Mouse (Mus musculus): ENCODE data around the gene Fabp3. TPM values are rescaled to one million over a fixed set of nuclear protein-coding genes. Genes with fewer than 3 reads are reported as not detected.

Fabp3 gene
- polyA plus RNA-seq, 1 experiment from 2014 or later, result 7.1 TPM

GRCm38 (mm10) chr4:130286531-130286930 lies 21.9 kb upstream of the Fabp3 start:
- no peak for TF ChIP-seq CTCF (IDR thresholded peaks at IDR 0.05; ENCODE audit: low read depth)
- H3K27ac ChIP-seq (ENCODE audit: low read depth, low read length), result no peak overlapping the region
- H3K4me1 ChIP-seq (replicated peaks; ENCODE audit: control insufficient read depth, insufficient read depth, low read length), result no peaks in the 10 kb centered on the region
- H3K36me3 ChIP-seq (ENCODE audit: control insufficient read depth, insufficient read depth), result no peaks in the 10 kb centered on the region
- H3K27me3 ChIP-seq (replicated peaks; ENCODE audit: control insufficient read depth, insufficient read depth, low read length), result 0 out of 2 replicates have a peak, but pooled peaks cover 3% of the 10 kb centered on the region
- H3K4me2 ChIP-seq (replicated peaks; ENCODE audit: low read depth), result no peak overlapping the region
- no peaks in the 10 kb centered on the region for H3K9me3 ChIP-seq (ENCODE audit: control insufficient read depth)
- WGBS, result 49% methylated on average over 3 of the region's 3 CpGs
- ATAC-seq, result no peak
- no peak overlapping the region for H3K9ac ChIP-seq (ENCODE audit: low read depth, low read length)
- H3K4me3 ChIP-seq (ENCODE audit: low read depth, low read length), result no peak overlapping the region

GRCm38 (mm10) chr4:130289824-130290223 lies 18.6 kb upstream of the Fabp3 start:
- Histone ChIP-seq H3K27ac (ENCODE audit: low read depth, low read length) (no peak overlapping the region), H3K27me3 (replicated peaks; ENCODE audit: control insufficient read depth, insufficient read depth, low read length) (no peaks in the 10 kb centered on the region), H3K4me2 (replicated peaks; ENCODE audit: low read depth) (no peak overlapping the region), H3K36me3 (ENCODE audit: control insufficient read depth, insufficient read depth) (no peaks in the 10 kb centered on the region), H3K9me3 (ENCODE audit: control insufficient read depth) (no peaks in the 10 kb centered on the region), H3K4me1 (replicated peaks; ENCODE audit: control insufficient read depth, insufficient read depth, low read length) (no peaks in the 10 kb centered on the region), H3K4me3 (ENCODE audit: low read depth, low read length) (no peak overlapping the region), H3K9ac (ENCODE audit: low read depth, low read length) (no peak overlapping the region)
- WGBS, result 65% methylated on average over 3 of the region's 3 CpGs
- ATAC-seq, result no peak
- no peak for TF ChIP-seq CTCF (IDR thresholded peaks at IDR 0.05; ENCODE audit: low read depth)

DNA sequence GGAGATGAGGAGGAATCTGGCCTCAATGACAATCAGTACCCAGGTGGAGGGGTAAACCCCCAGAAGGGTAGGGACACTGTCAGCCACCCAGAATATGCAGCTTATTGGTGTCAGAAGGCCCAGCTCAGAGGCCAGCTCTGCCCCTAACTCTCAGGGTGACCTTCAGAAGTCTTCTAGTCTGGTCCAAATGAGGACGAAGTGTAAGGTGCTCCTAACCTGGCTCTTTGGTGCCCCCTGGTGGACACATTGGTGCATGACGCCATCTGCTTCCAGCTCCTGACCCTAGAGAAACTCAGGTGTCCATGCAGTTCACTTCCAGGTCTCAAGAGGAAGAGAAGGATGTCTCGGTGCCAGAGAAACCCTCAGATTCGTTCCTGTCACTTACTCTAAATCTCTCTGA lies 16.1 kb upstream of the Fabp3 start:
- peak; percentile 44; the same call in 1 of the 2 replicates for ATAC-seq
- H3K4me3 ChIP-seq (ENCODE audit: low read depth, low read length), result no peak overlapping the region
- no peak overlapping the region for H3K9ac ChIP-seq (ENCODE audit: low read depth, low read length)
- WGBS, result 2% methylated on average over 4 of the region's 4 CpGs
- peak; percentile 98 for TF ChIP-seq CTCF (IDR thresholded peaks at IDR 0.05; ENCODE audit: low read depth)
- H3K9me3 ChIP-seq (ENCODE audit: control insufficient read depth), result no peaks in the 10 kb centered on the region
- H3K36me3 ChIP-seq (ENCODE audit: control insufficient read depth, insufficient read depth), result no peaks in the 10 kb centered on the region
- no peaks in the 10 kb centered on the region for H3K4me1 ChIP-seq (replicated peaks; ENCODE audit: control insufficient read depth, insufficient read depth, low read length)
- H3K27me3 ChIP-seq (replicated peaks; ENCODE audit: control insufficient read depth, insufficient read depth, low read length), result no peaks in the 10 kb centered on the region
- H3K4me2 ChIP-seq (replicated peaks; ENCODE audit: low read depth), result no peak overlapping the region
- no peak overlapping the region for H3K27ac ChIP-seq (ENCODE audit: low read depth, low read length)

DNA sequence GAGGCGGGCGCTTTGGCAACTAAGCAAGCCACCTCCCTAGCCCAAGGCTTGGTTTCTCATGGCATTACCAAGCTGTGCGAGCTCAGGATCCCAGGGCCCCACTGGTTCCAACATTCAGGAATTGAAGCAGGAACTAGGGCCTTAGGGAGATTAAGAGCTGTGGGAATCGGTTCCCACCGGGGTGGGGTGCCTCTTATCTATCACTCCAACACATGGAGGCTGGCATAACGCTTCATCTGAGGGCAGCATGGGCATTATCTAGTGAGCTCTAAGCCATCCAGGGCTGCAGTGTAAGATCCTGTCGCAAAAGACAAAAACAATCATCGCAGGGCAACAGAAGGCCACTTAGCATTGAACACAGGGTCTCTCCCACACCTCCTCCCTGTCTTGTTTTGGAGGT lies 13.9 kb upstream of the Fabp3 start:
- TF ChIP-seq CTCF (IDR thresholded peaks at IDR 0.05; ENCODE audit: low read depth), result no peak
- Histone ChIP-seq H3K4me1 (replicated peaks; ENCODE audit: control insufficient read depth, insufficient read depth, low read length) (no peaks in the 10 kb centered on the region), H3K4me3 (ENCODE audit: low read depth, low read length) (no peak overlapping the region), H3K36me3 (ENCODE audit: control insufficient read depth, insufficient read depth) (no peaks in the 10 kb centered on the region), H3K27ac (ENCODE audit: low read depth, low read length) (no peak overlapping the region), H3K9ac (ENCODE audit: low read depth, low read length) (no peak overlapping the region), H3K9me3 (ENCODE audit: control insufficient read depth) (no peaks in the 10 kb centered on the region), H3K27me3 (replicated peaks; ENCODE audit: control insufficient read depth, insufficient read depth, low read length) (no peaks in the 10 kb centered on the region), H3K4me2 (replicated peaks; ENCODE audit: low read depth) (no peak overlapping the region)
- WGBS, result 79% methylated on average over 8 of the region's 8 CpGs
- ATAC-seq, result no peak

DNA sequence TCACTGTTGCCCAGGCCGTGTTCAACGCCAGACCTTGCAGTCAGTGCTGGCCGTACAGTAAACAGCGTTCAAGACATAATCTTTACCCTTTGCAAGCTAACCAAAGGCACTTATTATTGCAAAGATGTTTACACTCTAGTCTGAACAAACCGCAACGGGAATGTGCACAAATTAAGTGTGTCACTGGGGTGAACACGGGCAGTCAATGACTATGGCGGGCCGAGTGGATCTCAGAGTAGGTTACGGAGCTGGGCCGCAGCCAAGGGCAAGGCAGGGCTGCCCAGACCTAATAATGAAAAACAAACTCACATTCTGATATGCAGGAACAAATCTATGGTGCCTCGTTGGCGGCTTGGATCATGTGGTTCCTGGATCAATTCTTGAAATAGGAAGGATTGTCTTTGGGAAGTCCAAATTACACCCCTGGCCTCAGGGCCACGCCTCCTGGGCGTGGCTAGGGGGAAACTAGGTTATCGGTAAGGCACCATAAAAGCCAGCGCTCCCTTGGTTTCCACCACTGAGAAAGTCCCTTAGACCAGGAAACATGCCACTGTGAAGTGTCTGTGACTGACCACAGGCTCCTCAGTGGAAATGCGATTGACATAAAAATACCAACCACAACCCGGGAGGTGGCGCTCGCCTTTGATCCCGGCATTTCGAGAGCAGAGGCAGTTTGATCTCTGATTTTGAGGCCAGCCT lies 13.2 kb upstream of the Fabp3 start:
- Histone ChIP-seq H3K4me1 (replicated peaks; ENCODE audit: control insufficient read depth, insufficient read depth, low read length) (no peaks in the 10 kb centered on the region), H3K9me3 (ENCODE audit: control insufficient read depth) (no peaks in the 10 kb centered on the region), H3K36me3 (ENCODE audit: control insufficient read depth, insufficient read depth) (no peaks in the 10 kb centered on the region), H3K27ac (ENCODE audit: low read depth, low read length) (no peak overlapping the region), H3K4me2 (replicated peaks; ENCODE audit: low read depth) (peak overlapping the region; percentile 2; the same call in 1 of the 2 replicates), H3K9ac (ENCODE audit: low read depth, low read length) (no peak overlapping the region), H3K4me3 (ENCODE audit: low read depth, low read length) (no peak overlapping the region), H3K27me3 (replicated peaks; ENCODE audit: control insufficient read depth, insufficient read depth, low read length) (no peaks in the 10 kb centered on the region)
- peak; percentile 55 for TF ChIP-seq CTCF (IDR thresholded peaks at IDR 0.05; ENCODE audit: low read depth)
- 39% methylated on average over 23 of the region's 23 CpGs for WGBS
- ATAC-seq, result peak; percentile 62; the same call in 1 of the 2 replicates

DNA sequence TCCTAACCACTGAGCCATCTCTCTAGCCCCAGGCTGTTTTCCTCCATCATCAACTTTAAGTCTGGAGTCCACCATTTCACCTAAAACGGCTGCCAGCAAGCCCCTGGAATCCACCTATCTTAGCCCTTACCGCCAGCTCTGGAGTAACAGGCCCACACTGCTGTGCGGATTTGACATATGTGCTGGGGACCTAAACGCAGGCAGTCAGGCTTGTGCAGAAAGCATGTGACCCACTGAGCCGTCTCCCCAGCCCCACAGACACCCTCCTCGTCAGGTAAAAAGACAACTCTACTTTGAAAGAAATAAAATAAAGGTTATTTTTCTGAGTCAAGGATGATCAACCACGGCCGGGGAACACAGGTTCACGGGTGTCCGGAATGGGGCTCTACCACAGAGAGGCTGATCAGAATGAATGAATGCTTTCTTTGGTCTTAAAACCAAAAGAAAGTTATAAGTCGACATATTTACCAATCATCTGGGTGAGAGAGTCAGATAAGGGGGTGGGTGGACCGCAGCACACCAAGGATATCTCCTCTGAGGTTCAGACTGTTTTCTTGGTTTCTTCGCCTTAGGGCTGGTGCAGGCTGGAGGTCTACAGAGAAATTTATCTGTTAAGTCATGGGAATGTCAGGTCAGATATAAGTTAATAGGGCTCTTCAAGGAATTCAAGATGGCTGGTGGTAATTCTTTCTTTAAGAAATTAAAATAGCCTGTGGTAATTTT lies 12.0 kb upstream of the Fabp3 start:
- 86% methylated on average over 13 of the region's 13 CpGs for WGBS
- no peaks in the 10 kb centered on the region for H3K36me3 ChIP-seq (ENCODE audit: control insufficient read depth, insufficient read depth)
- H3K4me1 ChIP-seq (replicated peaks; ENCODE audit: control insufficient read depth, insufficient read depth, low read length), result no peaks in the 10 kb centered on the region
- H3K27me3 ChIP-seq (replicated peaks; ENCODE audit: control insufficient read depth, insufficient read depth, low read length), result no peaks in the 10 kb centered on the region
- no peak overlapping the region for H3K4me2 ChIP-seq (replicated peaks; ENCODE audit: low read depth)
- H3K27ac ChIP-seq (ENCODE audit: low read depth, low read length), result no peak overlapping the region
- TF ChIP-seq CTCF (IDR thresholded peaks at IDR 0.05; ENCODE audit: low read depth), result no peak
- H3K9ac ChIP-seq (ENCODE audit: low read depth, low read length), result no peak overlapping the region
- H3K9me3 ChIP-seq (ENCODE audit: control insufficient read depth), result no peaks in the 10 kb centered on the region
- ATAC-seq, result no peak
- no peak overlapping the region for H3K4me3 ChIP-seq (ENCODE audit: low read depth, low read length)

Data from intestine, postnatal 0 days (tissue).